Mouse (Mus musculus) heart, postnatal 25 days (tissue): ENCODE results near the gene Ubr3. TPM values are rescaled to one million over a fixed set of nuclear protein-coding genes. Genes with fewer than 3 reads are reported as not detected.
A peak's percentile ranks its signal among the peaks of the same experiment; 100 is the strongest.
"Not testable (repeated sequence)": the region's sequence is repeated elsewhere in the genome, so short reads cannot be mapped to it uniquely, and the experiment has no call there.

Experiments
- DNase-seq: peaks from one replicate; pipeline ENCODE4 v3.0.0; 2022; ENCODE audit warnings: low spot score
- intact Hi-C: fragments of 180-260 bp; cut with DNase I; formaldehyde crosslinking; loops from one replicate; pipeline ENCODE4 v1.15.1; 2025
- total RNA-seq, 2 experiments: library from RNA; stranded (reverse); gene quantifications; 2 replicates each; pipeline ENCODE4 v1.2.3; 2021

Gene Ubr3
- total RNA-seq, 2 experiments from 2014 or later: 119 to 124 TPM

GRCm38 (mm10) chr2:69897618-69898575, 851 bp downstream of the Ubr3 start:
- intact Hi-C loops: no loop called here

GRCm38 (mm10) chr2:69903541-69903940, 6.5 kb downstream of the Ubr3 start:
- intact Hi-C loops: no loop called here
- DNase-seq: no peak

More at GRCm38 (mm10) chr2:69897618-69898575, 851 bp downstream of the Ubr3 start:
- DNase-seq: peak; percentile 28

GRCm38 (mm10) chr2:69907394-69907793, 10.3 kb downstream of the Ubr3 start:
- intact Hi-C loops, DNase-seq: not testable (repeated sequence)

- intact Hi-C loops: no loop called here
- no peak for DNase-seq
These were observed 15.8 kb downstream of the Ubr3 start for GRCm38 (mm10) chr2:69912801-69913200.

GRCm38 (mm10) chr2:69917301-69917700, 20.3 kb downstream of the Ubr3 start:
- no peak for DNase-seq
- intact Hi-C loops: no loop called here

GRCm38 (mm10) chr2:69924943-69925342, 27.9 kb downstream of the Ubr3 start:
- intact Hi-C loops: no loop called here
- DNase-seq: no peak

GRCm38 (mm10) chr2:69936331-69936730, 39.3 kb downstream of the Ubr3 start:
- DNase-seq: no peak
- intact Hi-C loops: no loop called here

- DNase-seq: no peak
- intact Hi-C loops: no loop called here
These were observed 42.2 kb downstream of the Ubr3 start for GRCm38 (mm10) chr2:69939226-69939625.

GRCm38 (mm10) chr2:69939649-69940048, 42.6 kb downstream of the Ubr3 start:
- intact Hi-C loops: no loop called here
- DNase-seq: no peak

GRCm38 (mm10) chr2:69941391-69942030, 44.5 kb downstream of the Ubr3 start:
- DNase-seq: no peak
- intact Hi-C loops: no loop called here

- DNase-seq: no peak
- intact Hi-C loops: loop anchor here (5.0 kb wide), 1 partner anchor 91 kb away; the partner anchor contains the start of gene Ssb
These were observed 55.8 kb downstream of the Ubr3 start for GRCm38 (mm10) chr2:69952849-69953248.

GRCm38 (mm10) chr2:69955635-69956034, 58.6 kb downstream of the Ubr3 start:
- no peak for DNase-seq

GRCm38 (mm10) chr2:69957622-69958021, 60.6 kb downstream of the Ubr3 start:
- no peak for DNase-seq
- intact Hi-C loops: no loop called here

More at GRCm38 (mm10) chr2:69955635-69956034, 58.6 kb downstream of the Ubr3 start:
- intact Hi-C loops: loop anchor here (2.0 kb wide), 2 partner anchors 153 to 321 kb away; no protein-coding TSS in a partner anchor

GRCm38 (mm10) chr2:69974896-69975295, 77.8 kb downstream of the Ubr3 start:
- DNase-seq: no peak
- intact Hi-C loops: loop anchor here (5.0 kb wide), 1 partner anchor 37 kb away; no protein-coding TSS in a partner anchor

GRCm38 (mm10) chr2:69989224-69989623, 92.2 kb downstream of the Ubr3 start:
- intact Hi-C loops: no loop called here
- DNase-seq: no peak

GRCm38 (mm10) chr2:69990647-69991046, 93.6 kb downstream of the Ubr3 start:
- intact Hi-C loops: no loop called here
- DNase-seq: no peak

GRCm38 (mm10) chr2:69994082-69994736, 97.2 kb downstream of the Ubr3 start:
- intact Hi-C loops, DNase-seq: not testable (repeated sequence)

- intact Hi-C loops: no loop called here
These were observed 97.7 kb downstream of the Ubr3 start for GRCm38 (mm10) chr2:69994779-69995178.

GRCm38 (mm10) chr2:69999097-69999770, 102.2 kb downstream of the Ubr3 start:
- intact Hi-C loops: no loop called here
- no peak for DNase-seq

More at GRCm38 (mm10) chr2:69994779-69995178, 97.7 kb downstream of the Ubr3 start:
- no peak for DNase-seq

GRCm38 (mm10) chr2:70000316-70000715, 103.3 kb downstream of the Ubr3 start:
- DNase-seq: no peak
- intact Hi-C loops: no loop called here
